Mouse (Mus musculus): ENCODE measurements around the gene Cd46.

GRCm38 (mm10) chr1:195037985-195038384 is 54.1 kb downstream of the Cd46 start:
- TF ChIP-seq GATA1 (IDR thresholded peaks at IDR 0.05; ENCODE audit: low read length) (no peak), TAL1 (IDR thresholded peaks at IDR 0.05; ENCODE audit: low read length) (no peak)
